Mouse (Mus musculus) testis, adult 2 months (tissue): ENCODE measurements at regions not wholly inside any gene's neighbourhood (a gene's known extent, or its start where the extent isn't known, plus 50 kb on each side); places are given as distances from the start of the nearest gene placed in this dataset.

Experiments
- CTCF ChIP-seq: fragments of 200-500 bp; IDR thresholded peaks from 2 replicates; pipeline ENCODE4 v1.5.1; 2012; ENCODE audit warnings: low read depth, mild to moderate bottlenecking, inconsistent platforms, low read length, moderate library complexity; ENCODE audit not compliant: control insufficient read depth, insufficient read depth, insufficient replicate concordance
- POLR2A ChIP-seq: fragments of 200-500 bp; IDR thresholded peaks from 2 replicates; pipeline ENCODE4 v1.6.1; 2012; ENCODE audit warnings: low read depth, mild to moderate bottlenecking, inconsistent platforms, low read length, moderate library complexity; ENCODE audit not compliant: control insufficient read depth

- TF ChIP-seq CTCF: no peak
- no peak for TF ChIP-seq POLR2A
Observed at GRCm38 (mm10) chr9:113199241-113199640, 508.8 kb downstream of the Pdcd6ip start.
